Mouse (Mus musculus): Measurements from ENCODE around the gene Cramp1l. TPM values are rescaled to one million over a fixed set of nuclear protein-coding genes. Genes with fewer than 3 reads are reported as not detected.

The Cramp1l gene
- 8.4 TPM for polyA plus RNA-seq (2014; fragmentation: Illumina TruSeq; extraction: RNeasy Lipid Tissue Mini Kit (QIAGEN cat#74804); ENCODE audit: low read depth, low replicate concordance)

DNA sequence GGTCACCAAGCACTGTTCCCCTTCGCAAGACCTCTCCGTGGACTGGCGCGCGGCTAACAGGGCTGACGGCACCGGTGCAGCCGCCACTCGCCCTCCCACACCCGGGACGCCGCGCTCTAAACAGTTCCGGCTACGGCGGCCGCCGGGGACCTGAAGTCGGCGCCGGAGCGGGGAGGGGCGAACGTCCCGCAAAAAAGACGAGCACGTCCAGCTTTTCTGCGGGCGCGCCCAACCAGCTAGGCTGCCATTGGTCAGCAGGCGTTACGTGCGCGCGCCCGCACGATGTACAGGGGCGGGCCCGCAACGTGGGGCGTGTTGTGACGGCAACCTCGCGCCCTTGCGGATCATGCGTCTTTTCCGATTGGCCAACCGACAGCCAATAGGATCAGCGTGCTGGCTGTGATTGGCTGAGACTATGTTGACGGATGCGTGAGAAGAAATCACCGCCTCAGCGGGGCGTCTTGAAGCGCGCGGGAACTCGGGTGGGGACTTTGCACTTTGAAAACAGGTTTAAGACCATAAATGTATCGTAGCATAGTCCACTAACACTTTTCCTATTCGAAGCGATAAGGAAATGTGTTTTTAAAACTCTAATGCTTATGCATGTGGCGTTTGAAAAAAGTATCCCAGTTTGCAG lies at the start of gene Cramp1l, which contains the start of gene Ift140:
Gene Cramp1l, minus strand, starts transcription at position 134 of the 637 bp plus-strand sequence.
Gene Ift140, plus strand, starts transcription at position 431 of the 637 bp plus-strand sequence.

DNA sequence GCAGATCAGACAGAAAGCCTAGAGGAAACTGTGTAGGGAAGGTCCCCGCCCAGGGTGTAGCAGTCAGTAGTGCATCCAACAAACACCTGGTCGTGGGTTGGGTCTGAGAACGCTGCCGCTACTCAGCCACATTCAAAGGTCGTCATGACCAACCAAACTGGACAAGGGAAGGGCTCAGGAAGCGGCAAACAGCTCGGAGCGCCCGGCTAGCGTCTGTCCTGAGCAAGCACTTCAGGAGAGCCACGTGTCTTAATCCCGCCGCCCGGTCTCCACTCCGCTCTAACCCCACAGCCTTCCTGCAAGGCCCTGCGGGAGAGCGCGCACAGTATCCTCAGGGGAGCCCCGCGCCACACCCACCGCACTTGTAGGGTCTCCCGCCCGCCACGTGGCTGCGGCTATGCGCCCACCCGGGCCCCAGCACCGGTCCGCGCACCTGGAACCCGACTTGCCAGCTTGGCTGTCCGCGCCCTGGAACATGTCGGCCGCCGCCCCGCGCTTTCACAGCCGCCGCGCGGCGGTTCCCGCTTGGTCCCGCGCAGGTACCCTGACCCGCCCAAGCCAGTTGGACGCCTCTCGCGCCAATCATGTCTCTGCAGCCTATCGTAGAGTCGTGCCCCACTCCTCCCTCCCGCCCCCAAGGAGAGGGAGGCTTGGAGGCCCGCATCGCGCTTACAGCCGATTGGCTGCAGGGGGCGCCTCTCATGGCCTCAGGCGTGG lies 55.3 kb downstream of the Cramp1l start, which contains the start of gene Jpt2:
Gene Jpt2, minus strand, starts transcription at position 555 of the 717 bp plus-strand sequence.

DNA sequence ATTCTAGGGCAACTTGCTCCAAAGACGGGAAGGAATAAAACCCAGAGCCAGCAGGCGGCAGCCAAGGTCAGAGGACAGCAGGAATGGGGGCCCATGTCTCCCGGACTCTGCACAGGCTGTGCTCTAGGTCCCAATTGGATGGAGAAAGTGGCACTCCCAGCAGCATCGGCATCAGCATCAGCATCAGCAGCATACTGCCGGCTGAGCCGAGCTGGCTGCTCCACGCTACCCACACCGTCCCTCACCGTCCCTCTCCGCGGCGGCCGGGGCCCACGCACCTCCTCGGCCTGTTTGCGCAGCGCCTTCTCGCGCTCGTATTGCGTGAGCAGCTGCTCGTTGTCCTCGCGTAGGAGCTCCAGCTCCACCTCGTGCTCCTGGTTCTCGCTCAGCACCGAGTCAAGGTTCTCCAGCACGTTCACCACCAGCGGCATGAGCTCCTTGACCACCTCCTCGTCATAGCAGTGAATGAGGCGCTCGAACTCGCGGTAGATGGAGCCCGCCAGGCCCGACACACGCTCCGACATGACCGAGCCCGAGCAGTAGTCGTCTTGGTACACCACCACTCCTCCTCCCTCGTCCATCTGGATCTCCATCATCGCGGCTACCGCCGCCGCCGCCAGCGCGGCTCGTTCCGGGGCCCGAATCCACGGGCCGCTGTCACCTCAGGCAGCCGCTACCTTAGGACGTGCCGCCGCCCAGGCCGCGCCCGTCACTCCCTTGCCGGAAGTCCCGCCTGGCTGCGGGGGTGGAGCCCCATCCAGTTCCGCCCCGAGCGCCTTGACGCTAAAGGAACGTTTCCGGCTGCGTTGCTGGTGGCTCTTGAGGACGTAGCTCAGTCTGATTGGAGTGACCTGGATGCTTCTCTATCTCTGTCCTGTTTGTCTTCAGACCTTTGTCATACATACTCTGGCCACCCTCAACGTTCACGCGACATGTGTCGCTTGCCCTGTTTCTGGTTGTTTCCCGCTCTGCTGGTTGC lies 79.0 kb downstream of the Cramp1l start, which contains the start of gene Mapk8ip3:
Gene Mapk8ip3, minus strand, starts transcription at position 719 of the 979 bp plus-strand sequence.

Other genes starting within 250 kb of the Cramp1l start
- gene Meiob, start 211.5 kb downstream of the Cramp1l start, polyA plus RNA-seq (2014; fragmentation: Illumina TruSeq; extraction: RNeasy Lipid Tissue Mini Kit (QIAGEN cat#74804); ENCODE audit: low read depth, low replicate concordance): 7.2 TPM
- 14.6 TPM for gene Hagh, start 175.6 kb downstream of the Cramp1l start, polyA plus RNA-seq (2014; fragmentation: Illumina TruSeq; extraction: RNeasy Lipid Tissue Mini Kit (QIAGEN cat#74804); ENCODE audit: low read depth, low replicate concordance)
- gene Fahd1, start 165.4 kb downstream of the Cramp1l start, polyA plus RNA-seq (2014; fragmentation: Illumina TruSeq; extraction: RNeasy Lipid Tissue Mini Kit (QIAGEN cat#74804); ENCODE audit: low read depth, low replicate concordance): 80.9 TPM
- gene Igfals, start 149.8 kb downstream of the Cramp1l start, polyA plus RNA-seq (2014; fragmentation: Illumina TruSeq; extraction: RNeasy Lipid Tissue Mini Kit (QIAGEN cat#74804); ENCODE audit: low read depth, low replicate concordance): not detected
- 5.1 TPM for gene Nubp2, start 129.4 kb downstream of the Cramp1l start, polyA plus RNA-seq (2014; fragmentation: Illumina TruSeq; extraction: RNeasy Lipid Tissue Mini Kit (QIAGEN cat#74804); ENCODE audit: low read depth, low replicate concordance)
- gene Spsb3, start 129.1 kb downstream of the Cramp1l start, polyA plus RNA-seq (2014; fragmentation: Illumina TruSeq; extraction: RNeasy Lipid Tissue Mini Kit (QIAGEN cat#74804); ENCODE audit: low read depth, low replicate concordance): 0.47 TPM
- gene Eme2, start 120.7 kb downstream of the Cramp1l start, polyA plus RNA-seq (2014; fragmentation: Illumina TruSeq; extraction: RNeasy Lipid Tissue Mini Kit (QIAGEN cat#74804); ENCODE audit: low read depth, low replicate concordance): 3.1 TPM
- 2.6 TPM for gene Mrps34, start 120.7 kb downstream of the Cramp1l start, polyA plus RNA-seq (2014; fragmentation: Illumina TruSeq; extraction: RNeasy Lipid Tissue Mini Kit (QIAGEN cat#74804); ENCODE audit: low read depth, low replicate concordance)
- 6.5 TPM for gene Nme3, start 119.3 kb downstream of the Cramp1l start, polyA plus RNA-seq (2014; fragmentation: Illumina TruSeq; extraction: RNeasy Lipid Tissue Mini Kit (QIAGEN cat#74804); ENCODE audit: low read depth, low replicate concordance)
- gene Mapk8ip3, start 78.8 kb downstream of the Cramp1l start, polyA plus RNA-seq (2014; fragmentation: Illumina TruSeq; extraction: RNeasy Lipid Tissue Mini Kit (QIAGEN cat#74804); ENCODE audit: low read depth, low replicate concordance): 11.4 TPM
- 27.1 TPM for gene Jpt2, start 55.1 kb downstream of the Cramp1l start, polyA plus RNA-seq (2014; fragmentation: Illumina TruSeq; extraction: RNeasy Lipid Tissue Mini Kit (QIAGEN cat#74804); ENCODE audit: low read depth, low replicate concordance)
- gene Ift140, start 297 bp upstream of the Cramp1l start, polyA plus RNA-seq (2014; fragmentation: Illumina TruSeq; extraction: RNeasy Lipid Tissue Mini Kit (QIAGEN cat#74804); ENCODE audit: low read depth, low replicate concordance): 19.1 TPM
- gene Tmem204, start 67.8 kb upstream of the Cramp1l start, polyA plus RNA-seq (2014; fragmentation: Illumina TruSeq; extraction: RNeasy Lipid Tissue Mini Kit (QIAGEN cat#74804); ENCODE audit: low read depth, low replicate concordance): 16.2 TPM
- 0.93 TPM for gene Telo2, start 100.2 kb upstream of the Cramp1l start, polyA plus RNA-seq (2014; fragmentation: Illumina TruSeq; extraction: RNeasy Lipid Tissue Mini Kit (QIAGEN cat#74804); ENCODE audit: low read depth, low replicate concordance)
- gene Ptx4, start 105.0 kb upstream of the Cramp1l start, polyA plus RNA-seq (2014; fragmentation: Illumina TruSeq; extraction: RNeasy Lipid Tissue Mini Kit (QIAGEN cat#74804); ENCODE audit: low read depth, low replicate concordance): not detected
- 5.0 TPM for gene Clcn7, start 117.6 kb upstream of the Cramp1l start, polyA plus RNA-seq (2014; fragmentation: Illumina TruSeq; extraction: RNeasy Lipid Tissue Mini Kit (QIAGEN cat#74804); ENCODE audit: low read depth, low replicate concordance)
- not detected for gene Ccdc154, start 146.7 kb upstream of the Cramp1l start, polyA plus RNA-seq (2014; fragmentation: Illumina TruSeq; extraction: RNeasy Lipid Tissue Mini Kit (QIAGEN cat#74804); ENCODE audit: low read depth, low replicate concordance)
- gene Gm38655, start 159.7 kb upstream of the Cramp1l start, polyA plus RNA-seq (2014; fragmentation: Illumina TruSeq; extraction: RNeasy Lipid Tissue Mini Kit (QIAGEN cat#74804); ENCODE audit: low read depth, low replicate concordance): not detected
- 26.4 TPM for gene BC003965, start 168.8 kb upstream of the Cramp1l start, polyA plus RNA-seq (2014; fragmentation: Illumina TruSeq; extraction: RNeasy Lipid Tissue Mini Kit (QIAGEN cat#74804); ENCODE audit: low read depth, low replicate concordance)
- 20.4 TPM for gene Unkl, start 172.6 kb upstream of the Cramp1l start, polyA plus RNA-seq (2014; fragmentation: Illumina TruSeq; extraction: RNeasy Lipid Tissue Mini Kit (QIAGEN cat#74804); ENCODE audit: low read depth, low replicate concordance)
- 16.7 TPM for gene Gnptg, start 224.3 kb upstream of the Cramp1l start, polyA plus RNA-seq (2014; fragmentation: Illumina TruSeq; extraction: RNeasy Lipid Tissue Mini Kit (QIAGEN cat#74804); ENCODE audit: low read depth, low replicate concordance)
- gene Tsr3, start 224.4 kb upstream of the Cramp1l start, polyA plus RNA-seq (2014; fragmentation: Illumina TruSeq; extraction: RNeasy Lipid Tissue Mini Kit (QIAGEN cat#74804); ENCODE audit: low read depth, low replicate concordance): 5.5 TPM
- gene Baiap3, start 240.6 kb upstream of the Cramp1l start, polyA plus RNA-seq (2014; fragmentation: Illumina TruSeq; extraction: RNeasy Lipid Tissue Mini Kit (QIAGEN cat#74804); ENCODE audit: low read depth, low replicate concordance): 1.1 TPM

Data from adrenal gland, adult 10 weeks (tissue).